Mouse (Mus musculus): ENCODE results near the gene Cops6. TPM values are rescaled to one million over a fixed set of nuclear protein-coding genes. Genes with fewer than 3 reads are reported as not detected.

The Cops6 gene
- polyA plus RNA-seq, 1 experiment from 2014 or later = 248 TPM

- DNase-seq (ENCODE audit: low spot score) (no peak), ATAC-seq (replicated peaks; ENCODE audit: low FRiP score) (no peak)
- WGBS = 85% methylated on average over 4 of the region's 4 CpGs
- H3K9ac ChIP-seq (ENCODE audit: low read length) = no peak overlapping the region
- no peak overlapping the region for H3K27ac ChIP-seq (ENCODE audit: low read depth, low read length)
- no peaks in the 10 kb centered on the region for H3K27me3 ChIP-seq (ENCODE audit: control insufficient read depth, insufficient read depth, low read length)
- no peaks in the 10 kb centered on the region for H3K4me1 ChIP-seq (replicated peaks; ENCODE audit: control insufficient read depth, insufficient read depth, low read length)
- H3K36me3 ChIP-seq (ENCODE audit: control insufficient read depth, insufficient read depth, low read length) = peaks cover 11% of the 10 kb centered on the region; the same call in 1 of the 2 replicates
- no peak overlapping the region for H3K4me2 ChIP-seq (ENCODE audit: low read depth, low read length, severe bottlenecking)
- H3K4me3 ChIP-seq (ENCODE audit: low read depth, low read length) = no peak overlapping the region
- H3K9me3 ChIP-seq (ENCODE audit: control insufficient read depth, low read length) = no peaks in the 10 kb centered on the region
Observed at GRCm38 (mm10) chr5:138138585-138138984, 22.3 kb upstream of the Cops6 start.

DNA sequence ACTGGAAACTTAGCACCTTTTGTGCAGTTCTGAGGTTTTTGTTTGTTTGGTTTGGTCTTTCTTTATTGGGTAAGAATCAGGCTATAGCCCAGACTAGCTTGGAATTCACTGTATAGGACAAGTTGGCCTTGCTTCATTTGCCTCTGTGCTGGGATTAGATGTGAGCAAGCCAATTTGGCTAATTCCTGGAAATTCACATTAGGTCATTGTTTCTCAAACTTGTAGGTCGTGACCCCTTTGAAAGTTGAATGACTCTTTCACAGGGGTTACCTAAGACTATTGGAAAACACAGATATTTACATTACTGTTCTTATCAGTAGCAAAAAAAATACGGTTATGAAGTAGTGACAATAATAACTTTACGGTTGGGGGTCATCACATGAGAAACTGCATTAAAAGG lies 6.5 kb upstream of the Cops6 start:
- peaks cover 2% of the 10 kb centered on the region; the same call in 1 of the 2 replicates for H3K4me1 ChIP-seq (replicated peaks; ENCODE audit: control insufficient read depth, insufficient read depth, low read length)
- peak overlapping the region; percentile 69 for H3K4me2 ChIP-seq (ENCODE audit: low read depth, low read length, severe bottlenecking)
- no peaks in the 10 kb centered on the region for H3K27me3 ChIP-seq (ENCODE audit: control insufficient read depth, insufficient read depth, low read length)
- ATAC-seq (replicated peaks; ENCODE audit: low FRiP score) (no peak), DNase-seq (ENCODE audit: low spot score) (no peak)
- H3K27ac ChIP-seq (ENCODE audit: low read depth, low read length) = no peak overlapping the region
- H3K4me3 ChIP-seq (ENCODE audit: low read depth, low read length) = peak overlapping the region; percentile 82
- peaks cover 10% of the 10 kb centered on the region for H3K36me3 ChIP-seq (ENCODE audit: control insufficient read depth, insufficient read depth, low read length)
- H3K9ac ChIP-seq (ENCODE audit: low read length) = peak overlapping the region; percentile 97
- 84% methylated on average over 3 of the region's 3 CpGs for WGBS
- H3K9me3 ChIP-seq (ENCODE audit: control insufficient read depth, low read length) = no peaks in the 10 kb centered on the region

DNA sequence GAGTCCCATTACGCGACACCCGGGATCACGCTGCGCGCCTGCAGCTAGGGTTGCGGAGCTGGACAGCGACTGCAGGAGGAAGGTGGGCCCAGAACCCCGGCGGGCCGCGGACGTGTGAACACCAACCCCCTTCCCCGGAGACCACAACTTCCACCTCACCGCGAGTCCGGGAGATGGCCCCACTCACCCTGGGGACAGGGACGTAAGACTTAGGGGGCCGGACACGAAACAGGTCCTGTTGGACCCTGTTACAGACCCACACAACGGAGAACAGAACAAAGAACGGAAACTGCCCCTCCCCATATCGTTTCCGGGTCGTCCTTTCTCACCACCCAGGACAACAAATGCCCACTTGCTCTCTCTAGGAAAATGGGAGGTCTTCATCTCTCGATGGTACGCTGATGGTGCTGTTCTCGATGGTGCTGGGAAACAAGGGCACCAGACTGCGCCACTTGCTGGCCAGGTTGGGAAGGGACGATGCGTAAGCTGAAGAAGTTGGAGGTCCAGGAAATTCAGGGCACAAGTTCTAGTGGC lies 5.4 kb upstream of the Cops6 start, which contains the start of gene Zfp113:
Gene Zfp113, minus strand, starts transcription at position 302 of the 534 bp plus-strand sequence.
- Histone ChIP-seq H3K9ac (ENCODE audit: low read length) (peak within 1 kb of the TSS; percentile 97), H3K9me3 (ENCODE audit: control insufficient read depth, low read length) (no peaks in the 10 kb centered on the region), H3K36me3 (ENCODE audit: control insufficient read depth, insufficient read depth, low read length) (peaks cover 7% of the 10 kb centered on the region), H3K27me3 (ENCODE audit: control insufficient read depth, insufficient read depth, low read length) (no peaks in the 10 kb centered on the region), H3K4me3 (ENCODE audit: low read depth, low read length) (peak within 1 kb of the TSS; percentile 82), H3K27ac (ENCODE audit: low read depth, low read length) (peak within 1 kb of the TSS; percentile 93), H3K4me1 (replicated peaks; ENCODE audit: control insufficient read depth, insufficient read depth, low read length) (peaks cover 2% of the 10 kb centered on the region; the same call in 1 of the 2 replicates), H3K4me2 (ENCODE audit: low read depth, low read length, severe bottlenecking) (peak within 1 kb of the TSS; percentile 69)
- ATAC-seq (replicated peaks; ENCODE audit: low FRiP score) (peak; percentile 97), DNase-seq (ENCODE audit: low spot score) (peak; percentile 89)
- under 1% methylated on average over 31 of the region's 31 CpGs for WGBS

GRCm38 (mm10) chr5:138160224-138160762 lies 578 bp upstream of the Cops6 start:
- Histone ChIP-seq H3K36me3 (ENCODE audit: control insufficient read depth, insufficient read depth, low read length) (peaks cover 8% of the 10 kb centered on the region; the same call in 1 of the 2 replicates), H3K27me3 (ENCODE audit: control insufficient read depth, insufficient read depth, low read length) (no peaks in the 10 kb centered on the region), H3K4me1 (replicated peaks; ENCODE audit: control insufficient read depth, insufficient read depth, low read length) (peaks cover 4% of the 10 kb centered on the region; the same call in 1 of the 2 replicates), H3K9me3 (ENCODE audit: control insufficient read depth, low read length) (no peaks in the 10 kb centered on the region), H3K27ac (ENCODE audit: low read depth, low read length) (no peak overlapping the region), H3K9ac (ENCODE audit: low read length) (peak overlapping the region; percentile 75; the same call in 1 of the 2 replicates), H3K4me3 (ENCODE audit: low read depth, low read length) (peak overlapping the region; percentile 74), H3K4me2 (ENCODE audit: low read depth, low read length, severe bottlenecking) (peak overlapping the region; percentile 40; the same call in 1 of the 2 replicates)
- DNase-seq (ENCODE audit: low spot score) = no peak
- ATAC-seq (replicated peaks; ENCODE audit: low FRiP score) = peak; percentile 2; the same call in 1 of the 2 replicates
- 72% methylated on average over 7 of the region's 7 CpGs for WGBS

DNA sequence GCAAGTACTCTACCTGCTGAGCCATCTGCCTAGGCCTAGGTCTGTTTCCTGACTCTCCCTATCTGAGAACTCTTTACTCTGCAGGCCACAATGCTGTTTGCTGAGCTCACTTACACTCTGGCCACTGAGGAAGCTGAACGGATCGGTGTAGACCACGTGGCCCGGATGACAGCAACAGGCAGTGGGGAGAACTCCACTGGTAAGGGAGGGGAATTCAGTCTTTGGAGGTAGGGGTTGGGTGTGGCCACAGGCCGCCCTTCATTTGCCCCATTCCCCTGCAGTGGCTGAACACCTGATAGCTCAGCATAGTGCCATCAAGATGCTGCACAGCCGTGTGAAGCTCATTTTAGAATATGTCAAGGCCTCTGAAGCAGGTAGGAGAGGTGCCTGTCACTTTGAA lies 2.2 kb downstream of the Cops6 start:
- Histone ChIP-seq H3K4me3 (ENCODE audit: low read depth, low read length) (no peak overlapping the region), H3K36me3 (ENCODE audit: control insufficient read depth, insufficient read depth, low read length) (peaks cover 31% of the 10 kb centered on the region; the same call in 1 of the 2 replicates), H3K27ac (ENCODE audit: low read depth, low read length) (no peak overlapping the region), H3K4me1 (replicated peaks; ENCODE audit: control insufficient read depth, insufficient read depth, low read length) (peaks cover 4% of the 10 kb centered on the region; the same call in 1 of the 2 replicates), H3K9ac (ENCODE audit: low read length) (no peak overlapping the region), H3K9me3 (ENCODE audit: control insufficient read depth, low read length) (no peaks in the 10 kb centered on the region), H3K27me3 (ENCODE audit: control insufficient read depth, insufficient read depth, low read length) (no peaks in the 10 kb centered on the region), H3K4me2 (ENCODE audit: low read depth, low read length, severe bottlenecking) (no peak overlapping the region)
- DNase-seq (ENCODE audit: low spot score) = no peak
- WGBS = 76% methylated on average over 6 of the region's 6 CpGs
- no peak for ATAC-seq (replicated peaks; ENCODE audit: low FRiP score)

DNA sequence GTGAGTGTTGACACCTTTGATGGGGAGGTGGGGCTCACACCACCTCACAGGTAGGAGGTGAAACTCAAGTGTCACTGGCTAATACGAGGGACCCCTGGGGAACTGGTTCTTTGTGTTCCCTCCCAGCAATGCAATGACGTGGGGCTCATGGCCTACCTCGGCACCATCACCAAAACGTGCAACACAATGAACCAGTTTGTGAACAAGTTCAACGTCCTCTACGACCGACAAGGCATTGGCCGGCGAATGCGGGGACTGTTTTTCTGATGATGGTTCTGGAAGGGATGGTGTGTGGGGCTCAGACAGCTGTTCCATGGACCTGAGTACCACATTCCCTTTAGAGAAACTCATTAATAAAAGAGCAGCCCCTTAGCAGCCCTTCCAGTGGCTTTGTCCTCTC lies 2.7 kb downstream of the Cops6 start:
- no peak for ATAC-seq (replicated peaks; ENCODE audit: low FRiP score)
- Histone ChIP-seq H3K9me3 (ENCODE audit: control insufficient read depth, low read length) (no peaks in the 10 kb centered on the region), H3K36me3 (ENCODE audit: control insufficient read depth, insufficient read depth, low read length) (peaks cover 36% of the 10 kb centered on the region), H3K27ac (ENCODE audit: low read depth, low read length) (no peak overlapping the region), H3K4me2 (ENCODE audit: low read depth, low read length, severe bottlenecking) (no peak overlapping the region), H3K27me3 (ENCODE audit: control insufficient read depth, insufficient read depth, low read length) (no peaks in the 10 kb centered on the region), H3K9ac (ENCODE audit: low read length) (no peak overlapping the region), H3K4me3 (ENCODE audit: low read depth, low read length) (no peak overlapping the region), H3K4me1 (replicated peaks; ENCODE audit: control insufficient read depth, insufficient read depth, low read length) (peaks cover 4% of the 10 kb centered on the region; the same call in 1 of the 2 replicates)
- 66% methylated on average over 10 of the region's 10 CpGs for WGBS
- no peak for DNase-seq (ENCODE audit: low spot score)

DNA sequence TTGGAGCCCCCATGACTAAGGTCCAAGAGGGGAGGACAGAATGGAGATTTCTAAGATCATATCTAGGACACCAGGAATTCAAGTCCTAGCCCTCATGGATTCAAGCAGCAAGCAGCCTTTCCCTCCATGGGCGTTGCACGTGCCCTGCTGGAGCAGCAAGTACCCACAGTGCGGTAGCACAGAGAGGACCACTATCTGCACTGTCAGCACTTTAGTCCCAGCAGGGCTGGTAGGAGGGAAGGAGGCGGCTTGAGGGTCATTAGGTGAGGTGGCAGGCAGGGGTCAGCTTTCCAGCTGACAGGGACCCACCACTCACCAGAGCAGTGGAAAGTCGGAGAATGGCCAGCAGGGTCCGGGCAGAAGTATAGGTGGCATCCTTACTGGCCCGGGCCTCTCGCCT lies 4.7 kb downstream of the Cops6 start:
- WGBS = 81% methylated on average over 8 of the region's 8 CpGs
- no peaks in the 10 kb centered on the region for H3K27me3 ChIP-seq (ENCODE audit: control insufficient read depth, insufficient read depth, low read length)
- H3K36me3 ChIP-seq (ENCODE audit: control insufficient read depth, insufficient read depth, low read length) = peaks cover 40% of the 10 kb centered on the region
- H3K4me3 ChIP-seq (ENCODE audit: low read depth, low read length) = no peak overlapping the region
- H3K4me1 ChIP-seq (replicated peaks; ENCODE audit: control insufficient read depth, insufficient read depth, low read length) = peaks cover 8% of the 10 kb centered on the region; the same call in 1 of the 2 replicates
- H3K9ac ChIP-seq (ENCODE audit: low read length) = no peak overlapping the region
- H3K4me2 ChIP-seq (ENCODE audit: low read depth, low read length, severe bottlenecking) = no peak overlapping the region
- no peak overlapping the region for H3K27ac ChIP-seq (ENCODE audit: low read depth, low read length)
- ATAC-seq (replicated peaks; ENCODE audit: low FRiP score) = no peak
- DNase-seq (ENCODE audit: low spot score) = no peak
- no peaks in the 10 kb centered on the region for H3K9me3 ChIP-seq (ENCODE audit: control insufficient read depth, low read length)

GRCm38 (mm10) chr5:138170936-138171561 lies 10.2 kb downstream of the Cops6 start:
- peak; percentile 90 for ATAC-seq (replicated peaks; ENCODE audit: low FRiP score)

More at GRCm38 (mm10) chr5:138170936-138171561, 10.2 kb downstream of the Cops6 start:
- Histone ChIP-seq H3K27me3 (ENCODE audit: control insufficient read depth, insufficient read depth, low read length) (no peaks in the 10 kb centered on the region), H3K9ac (ENCODE audit: low read length) (peak overlapping the region; percentile 91), H3K9me3 (ENCODE audit: control insufficient read depth, low read length) (no peaks in the 10 kb centered on the region), H3K4me3 (ENCODE audit: low read depth, low read length) (peak overlapping the region; percentile 77), H3K4me1 (replicated peaks; ENCODE audit: control insufficient read depth, insufficient read depth, low read length) (peaks cover 10% of the 10 kb centered on the region; the same call in 1 of the 2 replicates), H3K4me2 (ENCODE audit: low read depth, low read length, severe bottlenecking) (peak overlapping the region; percentile 60), H3K27ac (ENCODE audit: low read depth, low read length) (peak overlapping the region; percentile 97), H3K36me3 (ENCODE audit: control insufficient read depth, insufficient read depth, low read length) (peaks cover 34% of the 10 kb centered on the region)
- under 1% methylated on average over 47 of the region's 47 CpGs for WGBS
- peak; percentile 98 for DNase-seq (ENCODE audit: low spot score)

Measured in forebrain, embryonic 11.5 days (tissue).